Mouse (Mus musculus): ENCODE results near the gene Tbc1d23. TPM values are rescaled to one million over a fixed set of nuclear protein-coding genes. Genes with fewer than 3 reads are reported as not detected.
A peak's percentile ranks its signal among the peaks of the same experiment; 100 is the strongest.

The Tbc1d23 gene
- polyA plus RNA-seq, 1 experiment from 2014 or later, result 40.5 TPM

DNA sequence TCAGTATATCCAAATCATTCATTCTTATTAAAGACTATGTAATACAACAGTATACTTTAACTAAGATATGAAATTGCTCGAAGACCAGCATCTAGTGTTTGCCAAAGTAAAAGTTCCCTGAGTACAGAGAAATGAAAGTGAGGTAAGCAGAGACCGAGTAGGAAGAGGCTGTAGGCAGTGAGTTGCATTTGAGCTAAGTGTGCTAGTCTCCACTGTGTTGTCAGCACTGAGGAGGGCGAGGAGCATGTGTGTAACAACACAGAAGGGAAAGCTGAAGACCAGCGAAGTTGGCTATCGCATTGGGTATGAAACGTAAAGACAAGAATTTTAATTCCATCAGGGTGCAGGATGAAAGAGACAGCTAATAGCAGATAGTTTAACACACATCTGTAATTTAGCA, 97.7 kb downstream of the Tbc1d23 start:
- peaks cover 29% of the 10 kb centered on the region for H3K36me3 ChIP-seq (ENCODE audit: control insufficient read depth, insufficient read depth, low read length)
- ATAC-seq (ENCODE audit: insufficient number of reproducible peaks, insufficient read depth, low FRiP score, low read depth), result no peak
- H3K27me3 ChIP-seq (ENCODE audit: control insufficient read depth, insufficient read depth, low read length), result no peaks in the 10 kb centered on the region
- H3K4me3 ChIP-seq (ENCODE audit: low read depth, low read length), result no peak overlapping the region
- no peak overlapping the region for H3K27ac ChIP-seq (ENCODE audit: low read length)
- no peak overlapping the region for H3K9ac ChIP-seq (replicated peaks; ENCODE audit: low read depth, low read length)
- WGBS, result 93% methylated on average over 6 of the region's 6 CpGs
- no peaks in the 10 kb centered on the region for H3K4me1 ChIP-seq (ENCODE audit: control insufficient read depth, insufficient read depth, low read length)
- H3K9me3 ChIP-seq (ENCODE audit: control insufficient read depth, low read depth, low read length), result no peaks in the 10 kb centered on the region
- H3K4me2 ChIP-seq (replicated peaks; ENCODE audit: low read depth, low read length), result no peak overlapping the region

DNA sequence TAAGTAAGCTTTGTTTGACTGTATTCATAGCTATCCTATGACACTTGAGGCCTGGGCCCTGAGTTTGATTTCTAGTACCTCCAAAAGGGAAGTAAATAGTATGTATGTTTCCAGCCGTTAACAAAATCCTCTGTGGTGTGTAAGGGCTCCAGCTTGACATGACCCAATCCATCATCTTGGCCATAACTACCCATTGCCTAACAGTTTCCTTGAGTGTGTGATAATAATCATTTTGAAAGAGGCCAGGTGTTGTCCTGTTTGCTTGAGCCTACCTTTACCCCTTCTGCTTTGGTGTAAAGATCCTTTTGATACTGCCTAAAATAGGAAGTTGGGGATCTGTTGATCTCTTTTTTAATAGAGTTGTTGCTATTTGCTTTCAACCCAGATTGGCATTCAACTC, 99.0 kb downstream of the Tbc1d23 start:
- H3K4me3 ChIP-seq (ENCODE audit: low read depth, low read length), result no peak overlapping the region
- no peak overlapping the region for H3K4me2 ChIP-seq (replicated peaks; ENCODE audit: low read depth, low read length)
- no peaks in the 10 kb centered on the region for H3K27me3 ChIP-seq (ENCODE audit: control insufficient read depth, insufficient read depth, low read length)
- 0 out of 2 replicates have a peak, but pooled peaks cover 5% of the 10 kb centered on the region for H3K4me1 ChIP-seq (ENCODE audit: control insufficient read depth, insufficient read depth, low read length)
- no peak for ATAC-seq (ENCODE audit: insufficient number of reproducible peaks, insufficient read depth, low FRiP score, low read depth)
- no peak overlapping the region for H3K9ac ChIP-seq (replicated peaks; ENCODE audit: low read depth, low read length)
- peaks cover 22% of the 10 kb centered on the region for H3K36me3 ChIP-seq (ENCODE audit: control insufficient read depth, insufficient read depth, low read length)
- H3K9me3 ChIP-seq (ENCODE audit: control insufficient read depth, low read depth, low read length), result no peaks in the 10 kb centered on the region
- no peak overlapping the region for H3K27ac ChIP-seq (ENCODE audit: low read length)
- WGBS, result 30% methylated on average over 1 of the region's 1 CpGs

DNA sequence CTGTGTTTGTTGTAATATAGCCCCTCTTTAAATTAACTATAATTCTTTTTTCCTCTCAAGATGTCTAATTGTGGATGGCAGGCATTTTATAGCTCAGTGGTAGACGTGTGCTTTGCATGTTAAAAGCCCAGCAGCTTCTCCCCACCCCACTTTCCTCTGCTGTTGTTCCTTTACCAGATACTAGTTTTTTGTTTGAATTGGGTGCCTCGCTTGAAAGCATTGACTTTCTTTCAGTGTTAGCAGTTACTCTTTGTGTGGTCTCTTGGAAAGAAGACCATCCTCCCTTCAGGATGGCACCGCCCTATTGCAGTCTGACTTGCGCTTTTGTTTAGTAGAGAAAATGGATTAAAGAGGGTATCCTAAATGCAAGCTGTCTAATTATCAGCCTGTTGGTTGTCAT, 99.8 kb downstream of the Tbc1d23 start:
- no peak overlapping the region for H3K4me3 ChIP-seq (ENCODE audit: low read depth, low read length)
- H3K4me1 ChIP-seq (ENCODE audit: control insufficient read depth, insufficient read depth, low read length), result 0 out of 2 replicates have a peak, but pooled peaks cover 5% of the 10 kb centered on the region
- H3K27ac ChIP-seq (ENCODE audit: low read length), result no peak overlapping the region
- H3K4me2 ChIP-seq (replicated peaks; ENCODE audit: low read depth, low read length), result no peak overlapping the region
- no peaks in the 10 kb centered on the region for H3K27me3 ChIP-seq (ENCODE audit: control insufficient read depth, insufficient read depth, low read length)
- H3K9ac ChIP-seq (replicated peaks; ENCODE audit: low read depth, low read length), result no peak overlapping the region
- 79% methylated on average over 4 of the region's 4 CpGs for WGBS
- no peak for ATAC-seq (ENCODE audit: insufficient number of reproducible peaks, insufficient read depth, low FRiP score, low read depth)
- peaks cover 15% of the 10 kb centered on the region for H3K36me3 ChIP-seq (ENCODE audit: control insufficient read depth, insufficient read depth, low read length)
- no peaks in the 10 kb centered on the region for H3K9me3 ChIP-seq (ENCODE audit: control insufficient read depth, low read depth, low read length)

DNA sequence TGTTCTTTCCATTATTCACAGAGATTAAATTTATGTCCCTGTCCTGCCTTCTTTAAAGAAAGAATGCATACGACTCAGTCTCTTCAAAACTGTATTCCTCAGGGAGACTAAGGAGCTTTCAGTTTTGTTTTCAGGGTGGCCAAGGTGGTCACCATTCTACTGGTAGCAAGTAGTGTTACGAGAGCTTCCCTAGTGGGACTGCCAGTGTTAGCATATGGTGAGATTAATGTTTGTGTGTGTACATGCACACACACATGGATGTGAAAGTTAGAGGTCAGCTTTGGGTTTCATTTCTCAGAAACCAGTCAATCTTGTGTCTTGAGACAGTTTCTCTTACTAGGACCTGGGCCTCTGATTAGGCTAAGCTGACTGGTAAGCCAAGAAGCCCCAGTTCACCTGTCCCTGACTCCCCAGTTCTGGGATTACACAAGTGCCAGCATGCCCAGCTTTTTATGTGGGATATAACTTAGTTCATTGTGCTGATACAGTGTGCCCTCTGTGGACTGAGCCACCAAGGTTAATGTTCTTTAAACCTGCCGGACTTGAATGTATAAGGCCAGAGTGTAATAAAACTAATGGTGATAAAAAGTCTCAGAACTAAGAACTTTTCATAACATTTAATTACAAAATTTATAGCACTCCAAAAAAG, 100.4 kb downstream of the Tbc1d23 start:
- 73% methylated on average over 3 of the region's 3 CpGs for WGBS
- H3K4me2 ChIP-seq (replicated peaks; ENCODE audit: low read depth, low read length), result no peak overlapping the region
- 0 out of 2 replicates have a peak, but pooled peaks cover 5% of the 10 kb centered on the region for H3K4me1 ChIP-seq (ENCODE audit: control insufficient read depth, insufficient read depth, low read length)
- H3K9ac ChIP-seq (replicated peaks; ENCODE audit: low read depth, low read length), result no peak overlapping the region
- H3K4me3 ChIP-seq (ENCODE audit: low read depth, low read length), result no peak overlapping the region
- ATAC-seq (ENCODE audit: insufficient number of reproducible peaks, insufficient read depth, low FRiP score, low read depth), result no peak
- H3K27ac ChIP-seq (ENCODE audit: low read length), result 0 out of 2 replicates have a peak overlapping the region, but pooled peaks have one; percentile 15
- peaks cover 8% of the 10 kb centered on the region for H3K36me3 ChIP-seq (ENCODE audit: control insufficient read depth, insufficient read depth, low read length)
- no peaks in the 10 kb centered on the region for H3K9me3 ChIP-seq (ENCODE audit: control insufficient read depth, low read depth, low read length)
- no peaks in the 10 kb centered on the region for H3K27me3 ChIP-seq (ENCODE audit: control insufficient read depth, insufficient read depth, low read length)

DNA sequence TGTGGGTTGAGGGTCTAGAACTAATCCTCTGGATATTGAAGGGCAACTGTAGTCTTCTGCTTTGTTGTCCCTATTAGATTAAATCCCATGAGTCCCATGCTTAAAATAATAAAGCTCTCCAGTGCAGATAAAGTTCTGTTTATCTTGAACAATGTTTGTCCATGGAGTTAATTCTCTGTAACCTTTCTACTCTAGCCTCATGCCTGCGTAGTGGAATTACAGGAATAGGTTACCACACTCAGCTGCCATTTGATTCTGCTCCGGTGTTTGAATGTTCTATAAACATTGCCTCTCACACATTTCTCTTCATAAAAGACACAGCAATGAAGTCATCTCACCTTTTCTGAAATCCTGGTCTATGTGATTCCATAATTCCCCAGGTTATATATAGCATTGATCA, 103.5 kb downstream of the Tbc1d23 start:
- Histone ChIP-seq H3K9ac (replicated peaks; ENCODE audit: low read depth, low read length) (no peak overlapping the region), H3K4me2 (replicated peaks; ENCODE audit: low read depth, low read length) (no peak overlapping the region), H3K27me3 (ENCODE audit: control insufficient read depth, insufficient read depth, low read length) (no peaks in the 10 kb centered on the region), H3K4me3 (ENCODE audit: low read depth, low read length) (no peak overlapping the region), H3K9me3 (ENCODE audit: control insufficient read depth, low read depth, low read length) (no peaks in the 10 kb centered on the region), H3K4me1 (ENCODE audit: control insufficient read depth, insufficient read depth, low read length) (peaks cover 16% of the 10 kb centered on the region), H3K27ac (ENCODE audit: low read length) (no peak overlapping the region), H3K36me3 (ENCODE audit: control insufficient read depth, insufficient read depth, low read length) (no peaks in the 10 kb centered on the region)
- ATAC-seq (ENCODE audit: insufficient number of reproducible peaks, insufficient read depth, low FRiP score, low read depth), result no peak
- WGBS, result 56% methylated on average over 2 of the region's 2 CpGs

DNA sequence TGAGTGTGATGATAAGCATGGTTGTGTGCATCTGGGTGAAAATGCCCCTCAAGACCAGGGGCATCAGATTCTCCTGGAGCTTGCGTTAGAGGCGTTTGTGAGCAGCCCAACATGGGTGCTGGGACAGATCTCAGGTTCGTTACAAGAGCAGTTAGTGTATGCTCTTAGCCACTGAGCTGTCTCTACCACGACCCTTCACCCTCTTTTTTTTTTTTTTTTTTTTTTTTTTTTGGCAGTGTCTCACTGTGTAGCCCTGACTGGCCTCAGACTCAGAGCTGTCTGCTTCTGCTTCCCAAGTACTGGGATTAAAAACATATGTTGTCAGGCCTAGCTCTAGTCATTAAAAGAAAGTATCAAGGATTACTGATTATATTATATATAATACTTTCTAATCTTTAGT, 105.0 kb downstream of the Tbc1d23 start:
- H3K27ac ChIP-seq (ENCODE audit: low read length), result no peak overlapping the region
- H3K27me3 ChIP-seq (ENCODE audit: control insufficient read depth, insufficient read depth, low read length), result no peaks in the 10 kb centered on the region
- no peak for ATAC-seq (ENCODE audit: insufficient number of reproducible peaks, insufficient read depth, low FRiP score, low read depth)
- H3K36me3 ChIP-seq (ENCODE audit: control insufficient read depth, insufficient read depth, low read length), result no peaks in the 10 kb centered on the region
- H3K4me1 ChIP-seq (ENCODE audit: control insufficient read depth, insufficient read depth, low read length), result peaks cover 21% of the 10 kb centered on the region
- no peaks in the 10 kb centered on the region for H3K9me3 ChIP-seq (ENCODE audit: control insufficient read depth, low read depth, low read length)
- no peak overlapping the region for H3K9ac ChIP-seq (replicated peaks; ENCODE audit: low read depth, low read length)
- no peak overlapping the region for H3K4me3 ChIP-seq (ENCODE audit: low read depth, low read length)
- no peak overlapping the region for H3K4me2 ChIP-seq (replicated peaks; ENCODE audit: low read depth, low read length)
- WGBS, result 57% methylated on average over 4 of the region's 4 CpGs

DNA sequence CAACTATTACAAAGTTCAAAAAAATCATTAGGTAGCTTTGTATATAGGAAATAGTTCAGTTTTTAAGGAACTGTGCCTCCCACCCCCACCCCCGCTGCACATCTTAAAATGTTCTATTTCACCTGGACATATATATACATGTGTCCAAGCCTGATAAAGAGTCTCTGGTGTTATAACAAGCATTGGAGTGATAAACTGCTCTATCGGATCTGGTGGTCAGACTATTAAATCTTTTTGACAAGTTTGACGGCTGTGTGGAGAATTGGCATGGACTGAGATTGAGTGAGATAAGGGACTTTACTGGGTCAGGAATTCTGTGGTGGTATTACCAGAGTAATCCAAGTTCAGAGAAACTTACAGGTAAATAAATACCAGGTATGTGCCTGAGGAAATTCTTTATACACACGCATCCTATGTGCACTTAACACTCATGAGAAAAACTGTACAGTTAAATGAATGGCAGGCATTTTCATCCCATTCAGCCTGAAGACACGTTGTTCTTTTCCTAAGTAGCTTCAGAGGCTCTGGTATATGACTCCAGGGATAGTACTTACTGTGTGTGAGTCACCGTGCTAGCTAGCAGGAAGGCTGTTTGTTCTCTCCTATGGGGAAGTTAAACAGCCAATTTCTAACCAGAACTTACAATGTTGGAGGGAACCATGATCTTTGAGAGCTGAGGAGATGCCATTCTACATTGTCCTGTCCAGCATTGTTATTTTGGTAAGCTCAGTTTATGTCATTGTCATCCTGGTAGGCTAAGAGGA, 108.4 kb downstream of the Tbc1d23 start:
- Histone ChIP-seq H3K4me1 (ENCODE audit: control insufficient read depth, insufficient read depth, low read length) (peaks cover 21% of the 10 kb centered on the region), H3K9ac (replicated peaks; ENCODE audit: low read depth, low read length) (peak overlapping the region; percentile 95), H3K4me2 (replicated peaks; ENCODE audit: low read depth, low read length) (peak overlapping the region; percentile 78), H3K9me3 (ENCODE audit: control insufficient read depth, low read depth, low read length) (no peaks in the 10 kb centered on the region), H3K36me3 (ENCODE audit: control insufficient read depth, insufficient read depth, low read length) (no peaks in the 10 kb centered on the region), H3K27me3 (ENCODE audit: control insufficient read depth, insufficient read depth, low read length) (no peaks in the 10 kb centered on the region), H3K27ac (ENCODE audit: low read length) (no peak overlapping the region), H3K4me3 (ENCODE audit: low read depth, low read length) (peak overlapping the region; percentile 100)
- 35% methylated on average over 6 of the region's 6 CpGs for WGBS
- no peak for ATAC-seq (ENCODE audit: insufficient number of reproducible peaks, insufficient read depth, low FRiP score, low read depth)

DNA sequence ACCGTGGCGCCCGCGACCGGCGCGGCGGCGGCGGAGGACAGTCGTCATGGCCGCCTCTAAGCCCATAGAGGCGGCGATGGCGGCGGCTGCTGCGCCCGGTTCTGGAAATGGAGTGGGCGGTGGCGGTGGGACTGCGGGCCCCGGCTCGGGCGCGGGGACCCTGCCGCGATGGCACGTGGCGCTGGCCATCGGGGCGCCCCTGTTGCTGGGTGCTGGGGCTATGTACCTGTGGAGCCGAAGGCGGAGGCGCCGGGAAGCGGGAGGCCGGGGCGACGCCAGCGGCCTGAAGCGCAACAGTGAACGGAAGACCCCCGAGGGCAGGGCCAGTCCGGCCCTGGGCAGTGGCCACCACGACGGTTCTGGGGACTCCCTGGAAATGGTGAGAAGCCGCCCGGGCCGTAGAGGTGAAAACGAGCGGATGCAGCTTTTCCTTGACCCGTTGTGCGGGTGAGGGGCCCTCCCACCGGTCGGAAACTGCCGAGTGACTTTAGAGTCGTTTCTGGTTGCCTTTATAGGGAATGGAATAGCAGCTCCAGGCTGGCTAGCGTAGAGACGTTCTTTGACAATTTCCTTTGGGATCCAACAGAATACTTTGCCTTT, 109.4 kb downstream of the Tbc1d23 start:
- Histone ChIP-seq H3K4me3 (ENCODE audit: low read depth, low read length) (peak overlapping the region; percentile 100), H3K4me2 (replicated peaks; ENCODE audit: low read depth, low read length) (peak overlapping the region; percentile 78)
- WGBS, result under 1% methylated on average over 58 of the region's 59 CpGs

More for the DNA sequence above, 109.4 kb downstream of the Tbc1d23 start:
- Histone ChIP-seq H3K9ac (replicated peaks; ENCODE audit: low read depth, low read length) (peak overlapping the region; percentile 95), H3K27ac (ENCODE audit: low read length) (peak overlapping the region; percentile 94), H3K27me3 (ENCODE audit: control insufficient read depth, insufficient read depth, low read length) (no peaks in the 10 kb centered on the region), H3K9me3 (ENCODE audit: control insufficient read depth, low read depth, low read length) (no peaks in the 10 kb centered on the region), H3K4me1 (ENCODE audit: control insufficient read depth, insufficient read depth, low read length) (peaks cover 16% of the 10 kb centered on the region), H3K36me3 (ENCODE audit: control insufficient read depth, insufficient read depth, low read length) (no peaks in the 10 kb centered on the region)
- ATAC-seq (ENCODE audit: insufficient number of reproducible peaks, insufficient read depth, low FRiP score, low read depth), result peak; percentile 24; the same call in 1 of the 2 replicates
